Mouse (Mus musculus) heart, adult 2 months (tissue): ENCODE measurements around the gene Fam57b.

Experiments
- CTCF ChIP-seq: fragments of 200-600 bp; IDR thresholded peaks from 2 replicates; pipeline ENCODE4 v1.8.1; 2022; ENCODE audit warnings: antibody characterized with exemption, mild to moderate bottlenecking, moderate library complexity
- EP300 ChIP-seq: fragments of 200-500 bp; IDR thresholded peaks from 2 replicates; pipeline ENCODE4 v1.6.1; 2011; ENCODE audit warnings: low read depth, low read length, control low read depth; ENCODE audit not compliant: insufficient read depth

- TF ChIP-seq CTCF (no peak), EP300 (no peak)
Observed at GRCm38 (mm10) chr7:126798127-126799049, 920 bp downstream of the Fam57b start.
